Mouse (Mus musculus): Measurements from ENCODE around the gene Tmem132d. TPM values are rescaled to one million over a fixed set of nuclear protein-coding genes. Genes with fewer than 3 reads are reported as not detected.
"Not testable (repeated sequence)": the region's sequence is repeated elsewhere in the genome, so short reads cannot be mapped to it uniquely, and the experiment has no call there.

Gene Tmem132d
- polyA plus RNA-seq, 1 experiment, result 5.8 TPM

DNA sequence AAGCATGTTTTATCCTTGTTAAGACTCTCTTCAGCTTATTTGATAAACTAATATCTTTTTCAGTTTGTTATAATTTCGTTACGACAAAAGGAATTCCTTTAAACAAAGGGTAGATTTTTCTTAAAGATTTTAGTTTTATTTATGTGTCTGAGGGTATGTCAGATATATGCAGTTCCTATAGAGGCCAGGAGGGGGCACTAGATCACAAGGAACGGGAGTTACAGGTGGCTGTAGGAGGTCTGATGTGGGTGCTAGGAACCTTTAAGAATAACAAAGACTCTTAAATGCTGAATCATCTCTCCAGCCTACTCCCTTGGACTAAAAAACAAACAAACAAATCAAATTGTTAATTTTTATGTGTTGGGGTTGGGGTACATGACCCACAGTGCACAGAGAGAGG lies 467.2 kb downstream of the Tmem132d start:
- no peak for TF ChIP-seq POLR2A (IDR thresholded peaks at IDR 0.05; ENCODE audit: borderline replicate concordance, extremely low read depth, insufficient read depth, insufficient read length, poor library complexity, severe bottlenecking)
- peak; percentile 22; the same call in 1 of the 2 replicates for TF ChIP-seq CTCF (IDR thresholded peaks at IDR 0.05; ENCODE audit: borderline replicate concordance, extremely low read depth, insufficient read depth, insufficient read length)
- no peak for DNase-seq (ENCODE audit: low read depth)

DNA sequence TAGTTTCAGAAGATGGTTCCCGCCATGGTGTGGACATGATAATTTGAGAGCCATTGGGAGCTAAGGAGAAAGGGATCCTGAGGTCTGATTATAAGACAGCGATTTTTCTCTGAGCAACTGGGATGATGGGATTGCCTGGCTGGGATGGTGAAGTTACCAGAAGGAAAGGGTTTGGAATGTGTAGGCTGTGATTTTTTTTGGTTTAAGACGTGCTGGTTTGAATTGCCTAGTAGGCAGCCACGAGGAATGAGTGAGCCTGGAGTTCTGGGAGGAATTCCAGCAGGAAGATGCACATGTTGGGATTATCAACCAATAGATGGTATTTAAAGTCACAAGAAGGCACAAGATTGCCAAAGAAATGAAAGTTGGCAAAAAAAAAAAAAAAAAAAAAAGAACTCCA lies 470.2 kb downstream of the Tmem132d start:
- no peak for DNase-seq (ENCODE audit: low read depth)
- TF ChIP-seq POLR2A (IDR thresholded peaks at IDR 0.05; ENCODE audit: borderline replicate concordance, extremely low read depth, insufficient read depth, insufficient read length, poor library complexity, severe bottlenecking), result no peak
- no peak for TF ChIP-seq CTCF (IDR thresholded peaks at IDR 0.05; ENCODE audit: borderline replicate concordance, extremely low read depth, insufficient read depth, insufficient read length)

GRCm38 (mm10) chr5:127956511-127957097 lies 476.3 kb downstream of the Tmem132d start:
- peak; percentile 48 for DNase-seq (ENCODE audit: low read depth)
- TF ChIP-seq POLR2A (IDR thresholded peaks at IDR 0.05; ENCODE audit: borderline replicate concordance, extremely low read depth, insufficient read depth, insufficient read length, poor library complexity, severe bottlenecking) (no peak), CTCF (IDR thresholded peaks at IDR 0.05; ENCODE audit: borderline replicate concordance, extremely low read depth, insufficient read depth, insufficient read length) (no peak)

- TF ChIP-seq CTCF (IDR thresholded peaks at IDR 0.05; ENCODE audit: borderline replicate concordance, extremely low read depth, insufficient read depth, insufficient read length) (no peak), POLR2A (IDR thresholded peaks at IDR 0.05; ENCODE audit: borderline replicate concordance, extremely low read depth, insufficient read depth, insufficient read length, poor library complexity, severe bottlenecking) (no peak)
- no peak for DNase-seq (ENCODE audit: low read depth)
Measured at GRCm38 (mm10) chr5:127954231-127954790, 478.6 kb downstream of the Tmem132d start.

- no peak for TF ChIP-seq CTCF (IDR thresholded peaks at IDR 0.05; ENCODE audit: borderline replicate concordance, extremely low read depth, insufficient read depth, insufficient read length)
- TF ChIP-seq POLR2A (IDR thresholded peaks at IDR 0.05; ENCODE audit: borderline replicate concordance, extremely low read depth, insufficient read depth, insufficient read length, poor library complexity, severe bottlenecking), result no peak
- no peak for DNase-seq (ENCODE audit: low read depth)
Measured at GRCm38 (mm10) chr5:127952800-127953199, 480.1 kb downstream of the Tmem132d start.

- TF ChIP-seq CTCF (IDR thresholded peaks at IDR 0.05; ENCODE audit: borderline replicate concordance, extremely low read depth, insufficient read depth, insufficient read length) (no peak), POLR2A (IDR thresholded peaks at IDR 0.05; ENCODE audit: borderline replicate concordance, extremely low read depth, insufficient read depth, insufficient read length, poor library complexity, severe bottlenecking) (no peak)
- DNase-seq (ENCODE audit: low read depth), result no peak
Measured at GRCm38 (mm10) chr5:127950574-127950973, 482.3 kb downstream of the Tmem132d start.

GRCm38 (mm10) chr5:127947275-127947674 lies 485.6 kb downstream of the Tmem132d start:
- DNase-seq (ENCODE audit: low read depth), result peak; percentile 44

DNA sequence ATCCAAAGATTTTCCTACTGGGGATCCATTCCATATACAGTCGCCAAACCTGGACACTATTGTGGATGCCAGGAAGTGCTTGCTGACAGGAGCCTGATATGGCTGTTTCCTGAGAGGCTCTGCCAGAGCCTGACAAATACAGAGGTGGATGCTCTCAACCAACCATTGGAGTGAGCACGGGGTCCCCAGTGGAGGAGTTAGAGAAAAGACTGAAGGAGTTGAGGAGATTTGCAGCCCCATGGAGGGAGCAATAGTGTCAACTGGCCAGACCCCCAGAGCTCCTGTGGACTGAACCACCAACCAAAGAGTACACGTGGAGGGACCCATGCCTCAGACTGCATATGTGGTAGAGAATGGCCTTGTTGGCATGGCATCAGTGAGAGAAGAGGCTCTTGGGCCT lies 490.7 kb downstream of the Tmem132d start:
- DNase-seq (ENCODE audit: low read depth), result not testable (repeated sequence)

More at GRCm38 (mm10) chr5:127947275-127947674, 485.6 kb downstream of the Tmem132d start:
- TF ChIP-seq CTCF (IDR thresholded peaks at IDR 0.05; ENCODE audit: borderline replicate concordance, extremely low read depth, insufficient read depth, insufficient read length) (peak; percentile 62), POLR2A (IDR thresholded peaks at IDR 0.05; ENCODE audit: borderline replicate concordance, extremely low read depth, insufficient read depth, insufficient read length, poor library complexity, severe bottlenecking) (no peak)

DNA sequence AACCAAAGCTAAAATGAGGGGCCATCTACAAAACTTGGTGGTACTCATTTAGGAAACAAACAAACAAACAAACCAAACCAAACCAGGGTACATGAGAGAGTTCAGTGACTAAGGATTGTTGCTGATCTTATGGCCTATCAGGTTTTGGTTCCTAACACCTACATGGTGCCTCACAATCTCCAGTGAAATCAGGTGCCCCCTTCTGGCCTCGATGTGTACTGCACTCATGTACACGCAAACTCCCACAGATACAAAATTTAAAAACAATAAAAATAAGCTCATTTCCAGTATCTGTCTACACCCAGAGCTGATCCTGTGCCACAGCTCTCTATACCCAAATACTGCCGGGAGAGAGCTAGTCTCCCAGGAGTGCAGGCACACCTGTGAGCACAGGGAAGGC lies 495.0 kb downstream of the Tmem132d start:
- TF ChIP-seq POLR2A (IDR thresholded peaks at IDR 0.05; ENCODE audit: borderline replicate concordance, extremely low read depth, insufficient read depth, insufficient read length, poor library complexity, severe bottlenecking) (no peak), CTCF (IDR thresholded peaks at IDR 0.05; ENCODE audit: borderline replicate concordance, extremely low read depth, insufficient read depth, insufficient read length) (peak; percentile 42; the same call in 1 of the 2 replicates)
- no peak for DNase-seq (ENCODE audit: low read depth)

- TF ChIP-seq CTCF (IDR thresholded peaks at IDR 0.05; ENCODE audit: borderline replicate concordance, extremely low read depth, insufficient read depth, insufficient read length) (no peak), POLR2A (IDR thresholded peaks at IDR 0.05; ENCODE audit: borderline replicate concordance, extremely low read depth, insufficient read depth, insufficient read length, poor library complexity, severe bottlenecking) (no peak)
- peak; percentile 55 for DNase-seq (ENCODE audit: low read depth)
Measured at GRCm38 (mm10) chr5:127929687-127930086, 503.2 kb downstream of the Tmem132d start.

- DNase-seq (ENCODE audit: low read depth), result no peak
- no peak for TF ChIP-seq CTCF (IDR thresholded peaks at IDR 0.05; ENCODE audit: borderline replicate concordance, extremely low read depth, insufficient read depth, insufficient read length)
- no peak for TF ChIP-seq POLR2A (IDR thresholded peaks at IDR 0.05; ENCODE audit: borderline replicate concordance, extremely low read depth, insufficient read depth, insufficient read length, poor library complexity, severe bottlenecking)
Measured at GRCm38 (mm10) chr5:127926686-127927085, 506.2 kb downstream of the Tmem132d start.

GRCm38 (mm10) chr5:127924106-127924505 lies 508.8 kb downstream of the Tmem132d start:
- TF ChIP-seq POLR2A (IDR thresholded peaks at IDR 0.05; ENCODE audit: borderline replicate concordance, extremely low read depth, insufficient read depth, insufficient read length, poor library complexity, severe bottlenecking) (no peak), CTCF (IDR thresholded peaks at IDR 0.05; ENCODE audit: borderline replicate concordance, extremely low read depth, insufficient read depth, insufficient read length) (no peak)
- peak; percentile 74 for DNase-seq (ENCODE audit: low read depth)
